Mouse (Mus musculus): ENCODE measurements around the gene Spop.

DNA sequence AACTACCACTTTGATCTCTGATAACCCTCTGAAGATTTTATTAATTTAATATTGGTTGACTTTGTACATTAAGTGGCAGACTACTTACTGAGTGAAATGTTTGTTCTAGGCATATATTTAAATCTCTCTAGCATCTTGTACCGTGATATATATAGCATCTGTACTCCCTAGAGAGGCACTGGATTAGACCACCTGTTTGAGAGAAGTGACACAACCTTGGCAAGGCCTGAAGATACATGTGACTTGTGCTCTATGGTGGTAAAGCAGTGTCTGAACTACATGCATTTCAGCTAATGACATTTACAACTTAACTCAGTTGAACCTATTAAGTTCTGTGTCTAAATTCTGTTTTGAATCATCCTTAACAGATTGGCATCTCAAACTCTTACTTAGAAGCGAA, 59.1 kb downstream of the Spop start:
- TF ChIP-seq EP300 (IDR thresholded peaks at IDR 0.05) (no peak), CTCF (IDR thresholded peaks at IDR 0.05) (no peak)

All from lung, postnatal 0 days (tissue).